9 mouse cellular contexts compared by ENCODE assay signal in genomic region chr9:53890075-53890474, GRCm38 (mm10). TPM values are rescaled to one million over a fixed set of nuclear protein-coding genes. Genes with fewer than 3 reads are reported as not detected.
DNase-seq lines count a peak whose midpoint lies in the region; ATAC-seq and TF ChIP-seq lines count a peak whose summit lies in the region.
"Had no signal": no experiment of that assay in that cellular context is flagged by ENCODE, and none has a peak within 500 bp of the region (broad histone marks: within the 10 kb centered on the region; RNA-seq: fewer than 3 reads in every experiment).

No protein-coding gene starts in this region.

- no peak for TF ChIP-seq EP300 in CH12.LX (IDR thresholded peaks at IDR 0.05; ENCODE audit: low read length)

- no peak for TF ChIP-seq POLR2A in CH12.LX (IDR thresholded peaks at IDR 0.05; ENCODE audit: low read depth, low read length)

- no peak overlapping the region for H3K27ac ChIP-seq in heart, embryonic 11.5 days (ENCODE audit: low read depth, low read length)
- no peak overlapping the region for H3K27ac ChIP-seq in CH12.LX (ENCODE audit: insufficient read depth, low read depth)
- no peak overlapping the region for H3K27ac ChIP-seq in forebrain, embryonic 16.5 days (ENCODE audit: low read length)

- H3K36me3 ChIP-seq in heart, embryonic 11.5 days (ENCODE audit: control insufficient read depth, insufficient read depth, low read length), result no peaks in the 10 kb centered on the region
- no peaks in the 10 kb centered on the region for H3K36me3 ChIP-seq in CH12.LX (replicated peaks in 1 of 2; ENCODE audit: control insufficient read depth in 1 of 2, insufficient read depth in 1 of 2, low read length in 1 of 2)
- no peaks in the 10 kb centered on the region for H3K36me3 ChIP-seq in forebrain, embryonic 16.5 days (ENCODE audit: control insufficient read depth, insufficient read depth)

- no peak overlapping the region for H3K9ac ChIP-seq in heart, embryonic 11.5 days (ENCODE audit: low read depth, low read length)
- H3K9ac ChIP-seq in CH12.LX (ENCODE audit: insufficient read depth, low read depth), result no peak overlapping the region
- H3K9ac ChIP-seq in forebrain, embryonic 16.5 days (replicated peaks; ENCODE audit: low read depth, low read length), result no peak overlapping the region

- intact Hi-C loops in left cerebral cortex, postnatal 25 days (cut with DNase I), result loop anchor here (1.0 to 10.0 kb wide), 3 partner anchors 97 to 445 kb away; no protein-coding TSS in a partner anchor

- 0% methylated on average over 1 of the region's 1 CpGs for WGBS in heart, embryonic 11.5 days (ENCODE audit: insufficient replicate concordance)
- 0% methylated on average over 1 of the region's 1 CpGs for WGBS in forebrain, embryonic 16.5 days

- H3K4me2 ChIP-seq in heart, embryonic 11.5 days, result no peak overlapping the region
- no peak overlapping the region for H3K4me2 ChIP-seq in CH12.LX (ENCODE audit: insufficient read depth, low read depth, poor library complexity, severe bottlenecking)
- no peak overlapping the region for H3K4me2 ChIP-seq in forebrain, embryonic 16.5 days (ENCODE audit: low read length)

- no peaks in the 10 kb centered on the region for H3K4me1 ChIP-seq in heart, embryonic 11.5 days (ENCODE audit: control insufficient read depth, insufficient read depth, low read length)
- H3K4me1 ChIP-seq in CH12.LX (ENCODE audit: control insufficient read depth in 1 of 2, insufficient read depth in 2 of 2), result no peaks in the 10 kb centered on the region; a peak in 1 of 4 replicates
- H3K4me1 ChIP-seq in forebrain, embryonic 16.5 days (replicated peaks; ENCODE audit: control insufficient read depth, insufficient read depth, low read length), result no peaks in the 10 kb centered on the region

- TF ChIP-seq RAD21 in CH12.LX (IDR thresholded peaks at IDR 0.05; ENCODE audit: low read depth, low read length), result peak; percentile 93

- H3K9me3 ChIP-seq in heart, embryonic 11.5 days (replicated peaks; ENCODE audit: control insufficient read depth, low read length), result no peaks in the 10 kb centered on the region
- H3K9me3 ChIP-seq in CH12.LX (replicated peaks; ENCODE audit: low read length), result peaks cover 13% of the 10 kb centered on the region
- peaks cover 2% of the 10 kb centered on the region; the same call in 1 of the 2 replicates for H3K9me3 ChIP-seq in forebrain, embryonic 16.5 days (ENCODE audit: control insufficient read depth, low read length)

- peak; percentile 40 for DNase-seq in heart, postnatal 4 days
- DNase-seq in CH12.LX (ENCODE audit: extremely low read depth), result peak; percentile 62
- peak; percentile 36 to 42 for DNase-seq in adrenal gland, postnatal 36 days
- peak; percentile 76 to 81 for DNase-seq in left cerebral cortex, postnatal 25 days (ENCODE audit: low spot score in 2 of 2)
- peak; percentile 83 to 84 for DNase-seq in right cerebral cortex, adult 2 months (ENCODE audit: low spot score in 2 of 2)

- H3K27me3 ChIP-seq in heart, embryonic 11.5 days (ENCODE audit: control insufficient read depth, insufficient read depth, low read length), result no peaks in the 10 kb centered on the region
- no peaks in the 10 kb centered on the region for H3K27me3 ChIP-seq in CH12.LX (replicated peaks)
- no peaks in the 10 kb centered on the region for H3K27me3 ChIP-seq in forebrain, embryonic 16.5 days (replicated peaks; ENCODE audit: control insufficient read depth, insufficient read depth, low read length)

- dilution Hi-C loops in CH12.LX (cut with MboI; ENCODE audit: extremely low pct_ligation_motif_present, extremely low pct_unique_long_range_greater_than_20kb, low sequenced_read_pairs), result no loop called here

- ATAC-seq in heart, embryonic 11.5 days (replicated peaks; ENCODE audit: insufficient number of reproducible peaks, low FRiP score, low TSS enrichment), result no peak
- peak; percentile 84 for ATAC-seq in forebrain, embryonic 16.5 days
- no peak for ATAC-seq in erythroid progenitor cell, adult 5-6 weeks (replicated peaks; ENCODE audit: low FRiP score, poor library complexity, severe bottlenecking)

- peak; percentile 20 to 91; a peak in 2 of 4 replicates for TF ChIP-seq CTCF in CH12.LX (conservative IDR thresholded peaks at IDR 0.05 in 1 of 2, IDR thresholded peaks at IDR 0.05 in 1 of 2; ENCODE audit: low read depth in 2 of 2, low read length in 2 of 2)

- no peak overlapping the region for H3K4me3 ChIP-seq in heart, embryonic 11.5 days (ENCODE audit: low read depth, low read length)
- no peak overlapping the region for H3K4me3 ChIP-seq in CH12.LX (replicated peaks in 1 of 3; ENCODE audit: low read depth in 2 of 3, low read length in 2 of 3, poor library complexity in 1 of 3)
- no peak overlapping the region for H3K4me3 ChIP-seq in forebrain, embryonic 16.5 days (replicated peaks; ENCODE audit: low read length)
- H3K4me3 ChIP-seq: myocyte had no signal

- no peaks in the 10 kb centered on the region for H3K79me2 ChIP-seq in CH12.LX (replicated peaks; ENCODE audit: control insufficient read depth, extremely low read depth, insufficient read depth, poor library complexity, severe bottlenecking)

- in situ Hi-C loops in CH12.LX (cut with MboI; ENCODE audit: low pct_ligation_motif_present, low pct_unique_long_range_greater_than_20kb, low sequenced_read_pairs), result no loop called here

TF ChIP-seq in CH12.LX, 34 proteins besides CTCF, POLR2A, EP300 and RAD21:
- TF ChIP-seq SIN3A (IDR thresholded peaks at IDR 0.05; ENCODE audit: low read length) (0 out of 2 replicates have a peak, but pooled peaks have one; percentile 23), UBTF (IDR thresholded peaks at IDR 0.05; ENCODE audit: low read depth, low read length) (no peak), TBP (conservative IDR thresholded peaks at IDR 0.05; ENCODE audit: low read depth, low read length) (no peak), BHLHE40 (IDR thresholded peaks at IDR 0.05; ENCODE audit: low read depth, low read length) (no peak), NELFE (IDR thresholded peaks at IDR 0.05; ENCODE audit: low read depth, low read length) (peak; percentile 33; the same call in 1 of the 2 replicates), ZMIZ1 (IDR thresholded peaks at IDR 0.05; ENCODE audit: low read depth, low read length) (no peak), ZC3H11A (IDR thresholded peaks at IDR 0.05; ENCODE audit: low read depth, low read length) (peak; percentile 37), JUN (IDR thresholded peaks at IDR 0.05; ENCODE audit: insufficient read depth, low read depth, low read length) (no peak), RCOR1 (conservative IDR thresholded peaks at IDR 0.05; ENCODE audit: low read depth, low read length) (no peak), SMC3 (IDR thresholded peaks at IDR 0.05; ENCODE audit: low read depth, low read length) (peak; percentile 85), ZKSCAN1 (IDR thresholded peaks at IDR 0.05; ENCODE audit: borderline replicate concordance, low read depth, low read length) (no peak), IRF4 (IDR thresholded peaks at IDR 0.05; ENCODE audit: low read depth, low read length) (0 out of 2 replicates have a peak, but pooled peaks have one; percentile 22)

RNA-seq across cellular contexts. Expression of gene Sln, which starts 40.1 kb away (rescaled TPM):
- total RNA-seq in heart, postnatal 4 days (2021), result 10 to 100 TPM; 49.4 to 50.8 TPM
- polyA plus RNA-seq in heart, embryonic 11.5 days (2014; fragmentation: Nextera tagmentation; extraction: Ambion mirVana), result 10.4 and 10.6 TPM in 2 replicates
- total RNA-seq in CH12.LX (2012; rRNA removed) (not detected in 2 replicates), CH12.LX (2014; rRNA removed) (not detected in 2 replicates)
- not detected in 2 replicates for polyA plus RNA-seq in CH12.LX (2012; ENCODE audit: insufficient read length, low read depth)
- total RNA-seq in adrenal gland, postnatal 36 days (2021), result not detected
- polyA plus RNA-seq in forebrain, embryonic 16.5 days (2015; fragmentation: Nextera tagmentation; extraction: Ambion mirVana), result 1.1 and 1.7 TPM in 2 replicates
- total RNA-seq in left cerebral cortex, postnatal 25 days (2021), result not detected
- total RNA-seq in erythroid progenitor cell, adult 5-6 weeks (2015; ENCODE audit: low replicate concordance), result not detected in 2 replicates
- not detected in 2 replicates for total RNA-seq in erythroid progenitor cell, adult 5-6 weeks (2017; ENCODE audit: low replicate concordance)
- polyA plus RNA-seq: myocyte had no signal

Comparison
In these comparisons a context has a peak if more than half of its experiments do, and no peak if none do; other contexts are left out.
1. RNA of gene Sln, which starts 40.1 kb away (total RNA-seq): 49.4 to 50.8 TPM in heart, postnatal 4 days; not detected in left cerebral cortex, postnatal 25 days, not detected in CH12.LX, not detected in adrenal gland, postnatal 36 days and not detected in erythroid progenitor cell, adult 5-6 weeks; every median in the first group is over 10 times any median in the second.
2. Peak in every context shown above with its lines, with median percentiles within 50 percentile points of each other: DNase-seq.